Mouse (Mus musculus) ES-Bruce4 (cell line): Measurements from ENCODE around the gene Homer3.

Experiments used
- CTCF ChIP-seq: IDR thresholded peaks from one replicate; pipeline ENCODE4 v1.8.1; 2011; ENCODE audit warnings: low read depth, low read length
- EP300 ChIP-seq: IDR thresholded peaks from 2 replicates; pipeline ENCODE4 v1.6.1; 2011; ENCODE audit warnings: low read depth, low read length; ENCODE audit not compliant: insufficient read depth
- POLR2A ChIP-seq: IDR thresholded peaks from one replicate; pipeline ENCODE4 v1.8.1; 2011; ENCODE audit warnings: low read length; ENCODE audit not compliant: insufficient read depth

- TF ChIP-seq CTCF, result no peak
- no peak for TF ChIP-seq POLR2A
- no peak for TF ChIP-seq EP300
Observed at GRCm38 (mm10) chr8:70267674-70268073, 15.0 kb upstream of the Homer3 start.
